Mouse (Mus musculus) liver, embryonic 13.5 days (tissue): ENCODE data around the gene Olfr1475. TPM values are rescaled to one million over a fixed set of nuclear protein-coding genes. Genes with fewer than 3 reads are reported as not detected.
"Not testable (repeated sequence)": the region's sequence is repeated elsewhere in the genome, so short reads cannot be mapped to it uniquely, and the experiment has no call there.

Experiments
- ATAC-seq: fragments of 200-750 bp; cut with Nextera tagmentation; 2 replicates; pipeline ENCODE4 v1.8.0; 2017; ENCODE audit warnings: low read depth, mild to moderate bottlenecking, moderate number of reproducible peaks, moderate library complexity
- DNase-seq: peaks from one replicate; pipeline ENCODE4 v3.0.0; 2022
- H3K27ac ChIP-seq: fragments of 300-500 bp; sonication (generic); 2 replicates; pipeline ENCODE4 v1.5.1; 2015; ENCODE audit warnings: moderate library complexity, mild to moderate bottlenecking, inconsistent platforms
- H3K27me3 ChIP-seq: fragments of 300-500 bp; sonication (generic); 2 replicates; pipeline ENCODE4 v1.6.1; 2015; ENCODE audit warnings: mild to moderate bottlenecking, inconsistent platforms
- H3K36me3 ChIP-seq: fragments of 300-500 bp; sonication (generic); 2 replicates; pipeline ENCODE4 v1.6.1; 2015; ENCODE audit warnings: mild to moderate bottlenecking, inconsistent platforms
- H3K4me1 ChIP-seq: fragments of 300-500 bp; sonication (generic); replicated peaks from 2 replicates; pipeline ENCODE4 v1.6.1; 2015; ENCODE audit warnings: inconsistent platforms
- H3K4me2 ChIP-seq: fragments of 300-500 bp; sonication (generic); 2 replicates; pipeline ENCODE4 v1.6.1; 2015; ENCODE audit warnings: inconsistent platforms, mild to moderate bottlenecking, moderate library complexity
- H3K4me3 ChIP-seq: fragments of 300-500 bp; sonication (generic); replicated peaks from 2 replicates; pipeline ENCODE4 v1.5.1; 2015; ENCODE audit warnings: mild to moderate bottlenecking, inconsistent platforms
- H3K9ac ChIP-seq: fragments of 300-500 bp; sonication (generic); 2 replicates; pipeline ENCODE4 v1.6.1; 2015; ENCODE audit warnings: mild to moderate bottlenecking, inconsistent platforms
- H3K9me3 ChIP-seq: fragments of 300-500 bp; sonication (generic); replicated peaks from 2 replicates; pipeline ENCODE4 v1.6.1; 2016; ENCODE audit warnings: inconsistent platforms
- WGBS: fragments of 180-500 bp; shearing (Covaris S2); methylation state at CpG from one replicate; pipeline ENCODE4 v1.1.7; 2015; ENCODE audit not compliant: insufficient replicate concordance; 5-methylcytosine and 5-hydroxymethylcytosine counted together
- polyA plus RNA-seq: library from polyadenylated mRNA; unstranded; fragments of >200 nt; fragmentation: Nextera tagmentation; extraction: Ambion mirVana; gene quantifications from 2 replicates; pipeline ENCODE4 v1.2.1, GENCODE M21; 2015

The Olfr1475 gene
- polyA plus RNA-seq, result not detected in 2 replicates

- Histone ChIP-seq H3K9me3 (no peaks in the 10 kb centered on the region), H3K4me1 (no peaks in the 10 kb centered on the region), H3K4me2 (no peak within 1 kb of the TSS), H3K4me3 (no peak within 1 kb of the TSS), H3K36me3 (no peaks in the 10 kb centered on the region), H3K27me3 (no peaks in the 10 kb centered on the region), H3K9ac (no peak within 1 kb of the TSS), H3K27ac (no peak within 1 kb of the TSS)
- ATAC-seq (no peak), DNase-seq (no peak)
These were observed at the start of gene Olfr1475 for GRCm38 (mm10) chr19:13480096-13480495. TSS of gene Olfr1475 (minus strand) at chr19:13480196.

GRCm38 (mm10) chr19:13527613-13528012 lies 47.6 kb upstream of the Olfr1475 start, which contains the start of gene Olfr1480:
TSS of gene Olfr1480 (plus strand) at chr19:13527913.
- 45% methylated on average over 2 of the region's 2 CpGs for WGBS
- Histone ChIP-seq H3K4me1 (no peaks in the 10 kb centered on the region), H3K27ac (no peak within 1 kb of the TSS), H3K27me3 (no peaks in the 10 kb centered on the region), H3K4me3 (no peak within 1 kb of the TSS), H3K9ac (no peak within 1 kb of the TSS), H3K36me3 (no peaks in the 10 kb centered on the region), H3K4me2 (no peak within 1 kb of the TSS), H3K9me3 (0 out of 2 replicates have a peak, but pooled peaks cover 5% of the 10 kb centered on the region)
- ATAC-seq (no peak), DNase-seq (no peak)

DNA sequence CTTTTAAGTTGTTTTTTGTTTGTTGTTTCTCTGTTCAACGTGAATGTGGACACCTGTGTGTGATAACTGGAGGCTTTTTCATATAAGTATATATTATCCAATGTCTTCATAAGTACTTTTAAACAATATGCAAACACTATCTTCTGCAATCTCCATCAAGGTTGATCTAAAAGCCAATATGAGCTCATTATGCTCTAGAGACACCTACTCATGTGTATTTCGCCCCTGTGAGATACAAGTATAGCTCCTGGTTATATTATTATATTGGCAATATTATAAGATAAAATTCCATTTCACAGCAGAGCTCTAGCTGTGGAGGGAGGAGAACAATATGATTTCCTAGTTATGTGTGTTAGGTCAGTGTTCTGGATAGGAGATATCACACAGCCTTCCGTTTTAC lies 20.2 kb upstream of the Olfr1475 start, which contains the start of gene Olfr1477:
Gene Olfr1477, plus strand, starts transcription at position 301 of the 400 bp plus-strand sequence.
- H3K4me3 ChIP-seq, result no peak within 1 kb of the TSS
- no peak within 1 kb of the TSS for H3K9ac ChIP-seq
- H3K36me3 ChIP-seq, result no peaks in the 10 kb centered on the region
- H3K27ac ChIP-seq, result no peak within 1 kb of the TSS
- 54% methylated on average over 3 of the region's 3 CpGs for WGBS
- no peak within 1 kb of the TSS for H3K4me2 ChIP-seq
- no peaks in the 10 kb centered on the region for H3K4me1 ChIP-seq
- H3K9me3 ChIP-seq, result no peaks in the 10 kb centered on the region
- no peak for DNase-seq
- ATAC-seq, result no peak
- no peaks in the 10 kb centered on the region for H3K27me3 ChIP-seq

- DNase-seq, ATAC-seq, H3K27me3 ChIP-seq, H3K9me3 ChIP-seq, H3K36me3 ChIP-seq, H3K9ac ChIP-seq, H3K4me1 ChIP-seq, H3K4me3 ChIP-seq, H3K27ac ChIP-seq, H3K4me2 ChIP-seq: not testable (repeated sequence)
- WGBS, result 65% methylated on average over 4 of the region's 4 CpGs
These were observed 10.7 kb downstream of the Olfr1475 start, which contains the start of gene Olfr1474 for GRCm38 (mm10) chr19:13469265-13469664. TSS of gene Olfr1474 (plus strand) at chr19:13469565.

GRCm38 (mm10) chr19:13455986-13456385 lies 24.0 kb downstream of the Olfr1475 start, which contains the start of gene Olfr1472:
TSS of gene Olfr1472 (minus strand) at chr19:13456086.
- 31% methylated on average over 1 of the region's 1 CpGs for whole genome bisulfite sequencing
- H3K4me3 ChIP-seq, result no peak within 1 kb of the TSS
- H3K27me3 ChIP-seq, result no peaks in the 10 kb centered on the region
- H3K9ac ChIP-seq, result no peak within 1 kb of the TSS
- ATAC-seq (no peak), DNase-seq (no peak)
- no peaks in the 10 kb centered on the region for H3K9me3 ChIP-seq
- H3K36me3 ChIP-seq, result no peaks in the 10 kb centered on the region
- H3K27ac ChIP-seq, result no peak within 1 kb of the TSS
- H3K4me1 ChIP-seq, result no peaks in the 10 kb centered on the region
- no peak within 1 kb of the TSS for H3K4me2 ChIP-seq

DNA sequence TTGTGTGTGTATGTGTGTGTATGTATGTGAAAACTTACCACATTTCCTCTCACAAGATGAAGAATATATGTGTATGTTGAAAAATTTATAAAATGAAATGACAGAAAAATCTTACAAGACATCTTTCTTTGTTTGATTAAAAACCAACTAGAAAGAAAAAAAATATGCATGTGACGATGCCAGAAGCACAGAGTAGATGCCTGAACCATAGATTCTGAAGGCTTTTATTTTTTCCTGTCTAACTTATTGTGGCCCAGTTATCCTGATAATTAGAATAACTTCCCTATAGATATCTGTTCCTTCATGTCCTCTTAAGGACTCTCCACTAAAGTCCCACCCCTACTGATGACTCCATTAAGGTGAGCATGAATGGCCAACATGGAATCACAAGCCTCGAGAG lies 36.9 kb downstream of the Olfr1475 start, which contains the start of gene Olfr1471:
Gene Olfr1471, plus strand, starts transcription at position 301 of the 400 bp plus-strand sequence.
- DNase-seq, H3K4me1 ChIP-seq, H3K9ac ChIP-seq, H3K27ac ChIP-seq, H3K4me3 ChIP-seq, H3K9me3 ChIP-seq, ATAC-seq, H3K27me3 ChIP-seq, H3K4me2 ChIP-seq, H3K36me3 ChIP-seq: not testable (repeated sequence)
- 42% methylated on average over 2 of the region's 2 CpGs for WGBS

Other genes with a start within 250 kb of the Olfr1475 start
- gene Olfr1463, start 248.9 kb downstream of the Olfr1475 start, polyA plus RNA-seq, result not detected in 2 replicates
- gene Olfr1465, start 164.7 kb downstream of the Olfr1475 start, polyA plus RNA-seq, result not detected in 2 replicates
- not detected in 2 replicates for gene Olfr1466, start 141.3 kb downstream of the Olfr1475 start, polyA plus RNA-seq
- not detected in 2 replicates for gene Olfr1467, start 118.0 kb downstream of the Olfr1475 start, polyA plus RNA-seq
- not detected in 2 replicates for gene Olfr1469, start 72.3 kb downstream of the Olfr1475 start, polyA plus RNA-seq
- not detected in 2 replicates for gene Olfr1471, start 36.8 kb downstream of the Olfr1475 start, polyA plus RNA-seq
- not detected in 2 replicates for gene Olfr1472, start 24.1 kb downstream of the Olfr1475 start, polyA plus RNA-seq
- gene Olfr1474, start 10.6 kb downstream of the Olfr1475 start, polyA plus RNA-seq, result not detected in 2 replicates
- not detected in 2 replicates for gene Olfr1477, start 20.4 kb upstream of the Olfr1475 start, polyA plus RNA-seq
- gene Olfr1480, start 47.7 kb upstream of the Olfr1475 start, polyA plus RNA-seq, result not detected in 2 replicates
- gene Olfr1484, start 103.3 kb upstream of the Olfr1475 start, polyA plus RNA-seq, result not detected in 2 replicates
- gene Olfr1487, start 137.2 kb upstream of the Olfr1475 start, polyA plus RNA-seq, result not detected in 2 replicates
- not detected in 2 replicates for gene Olfr1489, start 151.4 kb upstream of the Olfr1475 start, polyA plus RNA-seq
- gene Olfr1490, start 170.9 kb upstream of the Olfr1475 start, polyA plus RNA-seq, result not detected in 2 replicates
- gene Olfr1491, start 217.1 kb upstream of the Olfr1475 start, polyA plus RNA-seq, result not detected in 2 replicates
- gene Olfr1493-ps1, start 243.1 kb upstream of the Olfr1475 start, polyA plus RNA-seq, result not detected in 2 replicates